Mouse (Mus musculus) neutrophil, adult 59 days (primary cell): Measurements from ENCODE around the gene Hexim1. TPM values are rescaled to one million over a fixed set of nuclear protein-coding genes. Genes with fewer than 3 reads are reported as not detected.

Experiments
- total RNA-seq, 2 experiments: library from RNA; stranded (reverse); gene quantifications; 1 replicate in 1 of 2; 2 replicates in 1 of 2; pipeline ENCODE4 v1.2.4; 2023

Hexim1 gene
- 10 to 100 TPM; 37.7 to 39.4 TPM for total RNA-seq

GRCm38 (mm10) chr11:103116008-103116818 is at the start of gene Hexim1:
TSS of gene Hexim1 (plus strand) at chr11:103116231.

GRCm38 (mm10) chr11:103101481-103101865 is 14.6 kb upstream of the Hexim1 start, which contains the start of the genes Plcd3 and Acbd4:
TSS of gene Plcd3 (minus strand) at chr11:103101658.
TSS of gene Acbd4 (plus strand) at chr11:103101682.

GRCm38 (mm10) chr11:103131701-103132575 is 15.9 kb downstream of the Hexim1 start, which contains the start of gene Hexim2:
TSS of gene Hexim2 (plus strand) at chr11:103132429.

Other genes with a start within 250 kb of the Hexim1 start
- 10 to 100 TPM; 57.7 to 64.3 TPM for gene Eftud2, start 235.2 kb upstream of the Hexim1 start, total RNA-seq
- gene Ccdc103, start 235.0 kb upstream of the Hexim1 start, total RNA-seq = under 1 TPM in 1 of 2 experiments, not detected in 1; 0.33 TPM
- not detected for gene Fam187a, start 231.1 kb upstream of the Hexim1 start, total RNA-seq
- 1 to 10 TPM in 1 of 2 experiments, under 1 TPM in 1; 0.18 to 2.4 TPM for gene Gfap, start 215.3 kb upstream of the Hexim1 start, total RNA-seq
- gene Kif18b, start 191.1 kb upstream of the Hexim1 start, total RNA-seq = 10 to 100 TPM; 30.0 to 31.3 TPM
- gene C1ql1, start 169.5 kb upstream of the Hexim1 start, total RNA-seq = not detected
- 10 to 100 TPM; 55.5 to 73.7 TPM for gene Nmt1, start 88.0 kb upstream of the Hexim1 start, total RNA-seq
- 10 to 100 TPM; 21.8 to 25.4 TPM for gene Dcakd, start 87.9 kb upstream of the Hexim1 start, total RNA-seq
- gene Plcd3, start 14.6 kb upstream of the Hexim1 start, total RNA-seq = 1 to 10 TPM in 1 of 2 experiments, under 1 TPM in 1; 0.29 to 1.0 TPM
- 10 to 100 TPM; 17.5 to 24.9 TPM for gene Acbd4, start 14.5 kb upstream of the Hexim1 start, total RNA-seq
- gene Hexim2, start 16.2 kb downstream of the Hexim1 start, total RNA-seq = 1 to 10 TPM; 1.0 to 2.0 TPM
- 100 to 1,000 TPM; 653 to 657 TPM for gene Fmnl1, start 54.9 kb downstream of the Hexim1 start, total RNA-seq
- gene 1700023F06Rik, start 92.3 kb downstream of the Hexim1 start, total RNA-seq = not detected
- gene Spata32, start 102.2 kb downstream of the Hexim1 start, total RNA-seq = not detected
- 10 to 100 TPM; 31.1 to 33.7 TPM for gene Map3k14, start 151.2 kb downstream of the Hexim1 start, total RNA-seq
- 10 to 100 TPM; 57.4 to 62.2 TPM for gene Arhgap27, start 247.5 kb downstream of the Hexim1 start, total RNA-seq